Mouse (Mus musculus) layer of hippocampus, adult 11-12 months (tissue): Measurements from ENCODE around the gene Sh3rf3.

Experiments
- DNase-seq: peaks from one replicate; pipeline ENCODE4 v3.0.0; 2022; ENCODE audit warnings: low spot score

Sh3rf3 gene

DNA sequence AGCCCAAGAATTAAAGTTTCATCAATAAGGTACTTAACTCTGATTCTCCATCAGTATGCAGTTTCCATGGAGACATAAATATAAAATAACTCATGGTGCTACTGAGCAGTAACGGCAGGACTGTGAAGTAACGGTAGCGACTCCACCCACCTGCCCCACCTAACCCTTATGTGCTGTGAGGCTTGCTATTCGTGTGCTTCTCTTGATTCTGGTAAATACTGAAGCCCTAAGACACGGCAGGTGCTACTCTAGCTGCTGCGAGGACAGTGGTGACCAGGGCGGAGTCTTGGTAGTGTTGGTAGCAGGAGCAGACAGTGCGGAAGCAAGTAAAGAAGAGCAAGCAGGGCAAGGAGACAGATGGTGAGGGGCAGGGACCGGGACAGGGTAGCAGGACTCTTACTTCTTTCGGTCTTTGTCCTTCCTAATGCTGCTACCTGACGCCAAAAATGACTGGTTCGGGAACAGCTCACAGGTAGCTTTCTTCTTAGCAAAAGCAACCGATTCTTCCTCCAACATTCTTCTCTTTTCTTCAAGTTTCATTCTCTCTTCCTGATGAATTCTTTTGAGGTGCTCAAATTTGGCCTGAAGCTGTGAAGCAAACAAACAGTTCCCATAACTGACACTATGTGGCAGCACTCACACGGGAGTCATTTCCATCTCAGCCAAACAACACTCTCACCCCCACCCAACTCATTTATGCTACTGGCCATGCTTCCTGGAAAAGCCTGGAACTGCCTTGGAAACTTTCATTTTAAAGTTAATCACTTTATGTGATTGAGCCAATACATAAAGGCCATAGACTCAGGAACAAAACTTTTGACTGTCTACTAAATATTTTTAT lies 353.2 kb downstream of the Sh3rf3 start:
- DNase-seq = peak; percentile 64

DNA sequence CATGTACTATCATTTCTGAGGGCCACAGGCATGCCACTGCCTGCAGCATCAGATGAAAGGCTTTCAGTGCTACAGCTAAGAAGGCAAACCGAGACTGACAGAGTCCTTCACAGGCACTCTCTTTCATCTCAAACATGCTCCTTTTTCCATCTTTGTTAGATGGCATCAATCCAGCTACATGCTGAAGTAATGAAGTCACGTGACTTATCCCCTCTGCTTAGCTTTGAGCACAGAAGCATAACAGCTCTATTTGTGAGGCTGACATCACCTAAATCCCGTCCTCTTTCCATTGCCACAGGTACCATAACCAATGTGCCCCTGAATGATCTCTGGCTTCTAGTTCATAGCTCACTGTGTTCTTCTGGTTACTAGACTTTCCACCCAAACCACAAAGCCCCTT lies 357.9 kb downstream of the Sh3rf3 start:
- no peak for DNase-seq

DNA sequence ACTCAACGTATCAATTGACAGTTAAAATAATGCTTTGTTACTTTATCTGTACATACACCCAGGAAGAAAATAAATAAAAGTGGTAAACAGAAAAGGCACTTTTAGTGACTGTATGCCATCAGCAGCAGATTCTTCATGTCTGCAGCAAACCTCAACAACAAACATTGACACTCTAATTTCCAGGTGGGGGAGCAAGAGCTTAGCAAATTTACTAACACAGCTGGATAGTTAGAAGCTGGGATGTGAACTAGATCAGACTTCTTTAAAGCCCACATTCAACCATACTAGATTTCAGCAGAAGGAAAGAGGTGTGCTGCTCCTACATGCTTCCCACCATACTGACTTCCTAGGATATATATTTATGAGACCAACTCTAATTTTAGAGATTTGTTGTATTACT lies 359.4 kb downstream of the Sh3rf3 start:
- no peak for DNase-seq

DNA sequence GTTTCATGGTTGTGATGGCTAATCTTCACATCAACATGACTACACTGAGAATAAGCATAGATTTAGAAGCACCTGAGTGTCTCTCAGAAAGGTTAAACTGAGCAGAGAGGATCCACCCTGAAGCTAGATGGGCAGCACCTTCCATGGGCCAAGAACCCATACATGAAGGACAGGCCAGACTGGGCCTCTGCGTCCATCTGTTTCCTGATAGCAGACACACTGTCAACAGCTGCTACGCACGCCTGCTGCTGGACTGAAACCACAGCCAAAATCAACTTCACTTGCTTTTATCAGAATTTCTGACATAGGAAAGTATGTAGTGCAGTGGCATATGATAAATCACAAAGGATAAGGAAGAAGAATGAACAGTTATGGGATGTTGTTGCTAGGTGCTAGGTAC lies 366.5 kb downstream of the Sh3rf3 start:
- DNase-seq = no peak

DNA sequence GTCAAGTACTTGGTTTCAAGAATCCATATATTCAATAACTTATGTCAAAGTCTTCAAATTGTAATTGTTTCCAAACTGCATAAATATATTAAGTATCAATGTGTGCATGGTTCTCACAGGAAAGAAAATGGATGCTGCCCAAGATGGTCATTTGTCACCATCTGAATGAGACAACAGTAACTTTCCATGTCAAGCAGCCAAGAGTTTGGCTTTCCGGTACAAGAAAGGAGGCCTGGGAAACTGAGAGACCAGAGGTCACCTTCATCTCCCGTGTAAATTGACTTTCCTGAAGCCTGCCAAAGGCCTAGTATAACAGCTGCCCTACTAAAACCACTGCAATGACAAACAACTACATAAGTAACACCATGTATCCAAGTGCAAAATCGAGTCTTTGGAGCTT lies 369.1 kb downstream of the Sh3rf3 start:
- no peak for DNase-seq
